Mouse (Mus musculus) heart, postnatal 10 days (tissue): ENCODE data around the gene Mcm2. TPM values are rescaled to one million over a fixed set of nuclear protein-coding genes. Genes with fewer than 3 reads are reported as not detected.
A peak's percentile ranks its signal among the peaks of the same experiment; 100 is the strongest.

Experiments
- DNase-seq, 2 experiments: peaks; one replicate each; pipeline ENCODE4 v3.0.0; 2021
- intact Hi-C: fragments of 180-260 bp; cut with DNase I; formaldehyde crosslinking; loops from one replicate; pipeline ENCODE4 v1.15.1; 2025
- total RNA-seq, 2 experiments: library from RNA; stranded (reverse); gene quantifications; 2 replicates each; pipeline ENCODE4 v1.2.3; 2021

Gene Mcm2
- total RNA-seq, 2 experiments from 2014 or later, result 36.7 to 48.8 TPM

GRCm38 (mm10) chr6:88835047-88835446 lies 63.5 kb downstream of the Mcm2 start:
- intact Hi-C loops, result no loop called here
- DNase-seq, result peak in 1 of 2 experiments; percentile 9

Other genes with a start within 250 kb of the Mcm2 start
- 100 to 1,000 TPM; 187 to 225 TPM for gene Mgll, start 174.4 kb downstream of the Mcm2 start, total RNA-seq
- 10 to 100 TPM; 18.7 to 21.0 TPM for gene Abtb1, start 56.8 kb downstream of the Mcm2 start, total RNA-seq
- gene Podxl2, start 23.7 kb downstream of the Mcm2 start, total RNA-seq, result 10 to 100 TPM; 49.9 to 54.8 TPM
- gene Tpra1, start 3.5 kb upstream of the Mcm2 start, total RNA-seq, result 10 to 100 TPM; 31.8 to 34.3 TPM